Mouse (Mus musculus) ES-Bruce4 (cell line): ENCODE measurements around the gene Col9a3. TPM values are rescaled to one million over a fixed set of nuclear protein-coding genes. Genes with fewer than 3 reads are reported as not detected.

ENCODE experiments used
- H3K27ac ChIP-seq: 2 replicates; pipeline ENCODE4 v1.5.1; 2012; ENCODE audit warnings: low read length, inconsistent platforms; ENCODE audit not compliant: insufficient read depth
- H3K27me3 ChIP-seq: 2 replicates; pipeline ENCODE4 v1.6.1; 2012; ENCODE audit warnings: mild to moderate bottlenecking, low read length, inconsistent platforms; ENCODE audit not compliant: control insufficient read depth, poor library complexity, insufficient read depth, severe bottlenecking
- H3K36me3 ChIP-seq: 2 replicates; pipeline ENCODE4 v1.6.1; 2012; ENCODE audit warnings: inconsistent platforms, mild to moderate bottlenecking, low read length, moderate library complexity; ENCODE audit not compliant: control insufficient read depth, poor library complexity, insufficient read depth, severe bottlenecking
- H3K4me1 ChIP-seq: one replicate; pipeline ENCODE4 v1.8.1; 2011; ENCODE audit warnings: low read length; ENCODE audit not compliant: control insufficient read depth, insufficient read depth
- H3K4me3 ChIP-seq: 2 replicates; pipeline ENCODE4 v1.5.1; 2011; ENCODE audit warnings: low read depth, mild to moderate bottlenecking, low read length
- H3K9ac ChIP-seq: 2 replicates; pipeline ENCODE4 v1.6.1; 2012; ENCODE audit warnings: low read depth, mild to moderate bottlenecking, inconsistent platforms; ENCODE audit not compliant: poor library complexity, severe bottlenecking
- H3K9me3 ChIP-seq: replicated peaks from 2 replicates; pipeline ENCODE4 v1.6.1; 2012; ENCODE audit warnings: mild to moderate bottlenecking, low read length, inconsistent platforms; ENCODE audit not compliant: control insufficient read depth, poor library complexity, insufficient read depth, severe bottlenecking
- CTCF ChIP-seq: IDR thresholded peaks from one replicate; pipeline ENCODE4 v1.8.1; 2011; ENCODE audit warnings: low read depth, low read length
- EP300 ChIP-seq: IDR thresholded peaks from 2 replicates; pipeline ENCODE4 v1.6.1; 2011; ENCODE audit warnings: low read depth, low read length; ENCODE audit not compliant: insufficient read depth
- POLR2A ChIP-seq: IDR thresholded peaks from one replicate; pipeline ENCODE4 v1.8.1; 2011; ENCODE audit warnings: low read length; ENCODE audit not compliant: insufficient read depth
- polyA plus RNA-seq: library from polyadenylated mRNA; stranded (reverse); fragments of >200 nt; gene quantifications from 2 replicates; pipeline ENCODE4 v1.2.4, GENCODE M21; 2011; ENCODE audit warnings: low read depth; ENCODE audit not compliant: missing spikeins, insufficient read depth, insufficient read length

Col9a3 gene
- polyA plus RNA-seq, 1 experiment, result 1.9 TPM

- H3K9ac ChIP-seq, result no peak overlapping the region
- TF ChIP-seq EP300 (no peak), POLR2A (no peak), CTCF (no peak)
- H3K27ac ChIP-seq, result no peak overlapping the region
- H3K9me3 ChIP-seq, result no peaks in the 10 kb centered on the region
- H3K4me3 ChIP-seq, result no peak overlapping the region
- no peaks in the 10 kb centered on the region for H3K36me3 ChIP-seq
- peaks cover 7% of the 10 kb centered on the region for H3K4me1 ChIP-seq
- no peaks in the 10 kb centered on the region for H3K27me3 ChIP-seq
These were observed 7.2 kb downstream of the Col9a3 start for GRCm38 (mm10) chr2:180604781-180605180.

- Histone ChIP-seq H3K4me3 (no peak overlapping the region), H3K4me1 (no peaks in the 10 kb centered on the region), H3K9ac (no peak overlapping the region), H3K27me3 (no peaks in the 10 kb centered on the region), H3K9me3 (no peaks in the 10 kb centered on the region), H3K27ac (no peak overlapping the region), H3K36me3 (no peaks in the 10 kb centered on the region)
- no peak for TF ChIP-seq POLR2A
- TF ChIP-seq EP300, result no peak
- TF ChIP-seq CTCF, result no peak
These were observed 12.7 kb downstream of the Col9a3 start for GRCm38 (mm10) chr2:180610283-180610682.

- no peaks in the 10 kb centered on the region for H3K4me1 ChIP-seq
- H3K27me3 ChIP-seq, result no peaks in the 10 kb centered on the region
- no peaks in the 10 kb centered on the region for H3K9me3 ChIP-seq
- TF ChIP-seq POLR2A, result no peak
- no peak for TF ChIP-seq EP300
- no peak for TF ChIP-seq CTCF
- no peak overlapping the region for H3K9ac ChIP-seq
- H3K27ac ChIP-seq, result no peak overlapping the region
- no peak overlapping the region for H3K4me3 ChIP-seq
- no peaks in the 10 kb centered on the region for H3K36me3 ChIP-seq
These were observed 14.3 kb downstream of the Col9a3 start for GRCm38 (mm10) chr2:180611882-180612281.

- TF ChIP-seq POLR2A (peak; percentile 23), CTCF (no peak)
- Histone ChIP-seq H3K27me3 (no peaks in the 10 kb centered on the region), H3K9me3 (no peaks in the 10 kb centered on the region), H3K4me3 (peak overlapping the region; percentile 75), H3K4me1 (peaks cover 3% of the 10 kb centered on the region), H3K9ac (peak overlapping the region; percentile 91), H3K36me3 (peaks cover 17% of the 10 kb centered on the region), H3K27ac (no peak overlapping the region)
These were observed 44.3 kb downstream of the Col9a3 start for GRCm38 (mm10) chr2:180641576-180642554.

DNA sequence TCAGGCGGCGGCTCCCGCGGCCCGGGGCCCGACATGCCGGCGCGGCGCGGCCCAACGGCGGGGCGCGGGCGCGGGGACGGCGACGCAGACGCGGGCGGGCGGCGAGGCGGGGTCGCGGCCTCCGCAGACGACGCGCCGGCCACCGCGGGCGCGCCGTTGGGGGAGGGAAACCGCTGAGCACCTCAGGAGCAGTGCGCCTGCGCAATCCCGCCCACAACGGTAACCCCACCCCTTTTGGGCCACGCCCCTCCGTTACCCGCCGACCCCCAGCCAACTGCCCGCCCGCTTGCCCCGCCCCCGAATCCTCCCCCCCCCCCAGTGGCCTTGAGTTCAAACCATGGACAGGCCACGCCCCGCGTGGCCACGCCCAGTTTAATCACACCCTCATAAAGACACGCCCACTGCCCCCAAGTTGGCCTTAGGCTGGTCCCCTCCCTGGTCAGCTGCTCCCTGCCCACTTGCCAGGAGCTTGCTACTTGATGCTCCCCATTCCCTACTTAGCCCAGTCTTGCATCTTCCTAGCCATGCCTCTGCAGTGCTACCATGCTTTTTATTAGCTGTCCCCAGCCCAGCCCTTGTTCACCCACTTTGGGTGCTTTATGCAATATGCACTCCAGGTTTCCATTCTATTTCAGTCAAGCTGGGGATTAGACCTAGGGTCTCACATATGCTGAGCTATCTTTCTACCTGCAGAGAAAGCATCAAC lies 45.1 kb downstream of the Col9a3 start, which contains the start of gene Tcfl5:
Tcfl5 (minus strand) TSS at position 154 of the 706 bp plus-strand sequence.
- peak within 1 kb of the TSS; percentile 91 for H3K9ac ChIP-seq
- no peaks in the 10 kb centered on the region for H3K27me3 ChIP-seq
- no peaks in the 10 kb centered on the region for H3K9me3 ChIP-seq
- H3K4me1 ChIP-seq, result peaks cover 3% of the 10 kb centered on the region
- H3K27ac ChIP-seq, result no peak within 1 kb of the TSS
- H3K36me3 ChIP-seq, result peaks cover 13% of the 10 kb centered on the region
- no peak for TF ChIP-seq EP300
- TF ChIP-seq CTCF, result no peak
- TF ChIP-seq POLR2A, result no peak
- peak within 1 kb of the TSS; percentile 75 for H3K4me3 ChIP-seq

DNA sequence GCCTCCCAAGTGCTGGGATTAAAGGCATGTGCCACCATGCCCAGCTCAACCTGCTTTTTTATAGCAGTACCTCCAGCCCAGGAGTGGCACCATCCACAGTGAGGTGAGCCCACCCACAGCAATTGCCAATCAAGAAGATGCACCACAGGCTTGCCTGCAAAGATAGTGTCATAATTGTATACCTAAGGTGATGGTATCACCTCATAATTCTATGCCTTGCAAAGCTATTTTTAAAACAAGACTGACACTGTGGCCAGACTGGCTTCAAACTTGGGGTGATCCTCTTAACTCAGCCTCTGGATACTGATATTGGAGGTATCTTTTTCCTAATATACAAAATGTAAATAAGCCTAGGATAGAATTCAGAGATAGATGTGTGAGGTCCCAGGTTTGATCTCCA lies 46.0 kb downstream of the Col9a3 start:
- H3K9me3 ChIP-seq, result no peaks in the 10 kb centered on the region
- no peaks in the 10 kb centered on the region for H3K27me3 ChIP-seq
- peaks cover 6% of the 10 kb centered on the region; the same call in 1 of the 2 replicates for H3K36me3 ChIP-seq
- H3K9ac ChIP-seq, result no peak overlapping the region
- peaks cover 3% of the 10 kb centered on the region for H3K4me1 ChIP-seq
- no peak overlapping the region for H3K27ac ChIP-seq
- TF ChIP-seq CTCF, result no peak
- no peak for TF ChIP-seq POLR2A
- no peak for TF ChIP-seq EP300
- no peak overlapping the region for H3K4me3 ChIP-seq
